21 mouse cellular contexts compared by ENCODE assay signal in genomic region chr9:62668503-62668902, GRCm38 (mm10). TPM values are rescaled to one million over a fixed set of nuclear protein-coding genes. Genes with fewer than 3 reads are reported as not detected.
A peak's percentile ranks its signal among the peaks of the same experiment; 100 is the strongest.
DNase-seq lines count a peak whose midpoint lies in the region; ATAC-seq and TF ChIP-seq lines count a peak whose summit lies in the region.
"Had no signal": no experiment of that assay in that cellular context is flagged by ENCODE, and none has a peak within 500 bp of the region (broad histone marks: within the 10 kb centered on the region; RNA-seq: fewer than 3 reads in every experiment).

No protein-coding gene starts in this region.

- H3K27me3 ChIP-seq in kidney, embryonic 16.5 days (ENCODE audit: insufficient read depth, low read length), result no peaks in the 10 kb centered on the region
- H3K27me3 ChIP-seq in lung, embryonic 16.5 days (ENCODE audit: control insufficient read depth, insufficient read depth, low read depth, low read length), result no peaks in the 10 kb centered on the region
- no peaks in the 10 kb centered on the region for H3K27me3 ChIP-seq in lung, postnatal 0 days (replicated peaks; ENCODE audit: insufficient read depth, low read length)
- H3K27me3 ChIP-seq in embryonic facial prominence, embryonic 15.5 days, result no peaks in the 10 kb centered on the region; the same call in 1 of the 2 replicates
- no peaks in the 10 kb centered on the region for H3K27me3 ChIP-seq in stomach, embryonic 16.5 days (ENCODE audit: control insufficient read depth, insufficient read depth, low read length)
- H3K27me3 ChIP-seq: heart, embryonic 13.5 days; hindbrain, embryonic 13.5 days had no signal

- WGBS in kidney, embryonic 16.5 days, result 85% methylated on average over 4 of the region's 4 CpGs
- 79% methylated on average over 4 of the region's 4 CpGs for WGBS in lung, embryonic 16.5 days
- 78% methylated on average over 4 of the region's 4 CpGs for WGBS in lung, postnatal 0 days
- 67% methylated on average over 4 of the region's 4 CpGs for WGBS in embryonic facial prominence, embryonic 15.5 days
- WGBS in stomach, embryonic 16.5 days, result 84% methylated on average over 4 of the region's 4 CpGs

- H3K27ac ChIP-seq in kidney, embryonic 16.5 days (ENCODE audit: low read length), result no peak overlapping the region
- no peak overlapping the region for H3K27ac ChIP-seq in lung, embryonic 16.5 days (ENCODE audit: low read length)
- H3K27ac ChIP-seq in lung, postnatal 0 days (ENCODE audit: low read length), result no peak overlapping the region
- H3K27ac ChIP-seq in embryonic facial prominence, embryonic 15.5 days (replicated peaks), result no peak overlapping the region
- no peak overlapping the region for H3K27ac ChIP-seq in stomach, embryonic 16.5 days (ENCODE audit: low read length)
- H3K27ac ChIP-seq: gastrocnemius, adult 2 months; heart, embryonic 13.5 days; hindbrain, embryonic 13.5 days; hindbrain, postnatal 0 days had no signal

- H3K4me2 ChIP-seq in kidney, embryonic 16.5 days (replicated peaks; ENCODE audit: low read depth, low read length), result no peak overlapping the region
- H3K4me2 ChIP-seq in lung, embryonic 16.5 days (ENCODE audit: low read depth, low read length), result no peak overlapping the region
- no peak overlapping the region for H3K4me2 ChIP-seq in lung, postnatal 0 days (replicated peaks; ENCODE audit: low read depth, low read length)
- H3K4me2 ChIP-seq in embryonic facial prominence, embryonic 15.5 days (replicated peaks), result no peak overlapping the region
- no peak overlapping the region for H3K4me2 ChIP-seq in stomach, embryonic 16.5 days (ENCODE audit: low read depth, low read length)
- H3K4me2 ChIP-seq: heart, embryonic 13.5 days; hindbrain, embryonic 13.5 days had no signal

- H3K4me1 ChIP-seq in kidney, embryonic 16.5 days (ENCODE audit: insufficient read depth, low read length), result peaks cover 6% of the 10 kb centered on the region; the same call in 1 of the 2 replicates
- peaks cover 7% of the 10 kb centered on the region; the same call in 1 of the 2 replicates for H3K4me1 ChIP-seq in lung, embryonic 16.5 days (replicated peaks; ENCODE audit: control insufficient read depth, insufficient read depth, low read length)
- no peaks in the 10 kb centered on the region for H3K4me1 ChIP-seq in lung, postnatal 0 days (ENCODE audit: insufficient read depth, low read depth, low read length)
- peaks cover 10% of the 10 kb centered on the region for H3K4me1 ChIP-seq in embryonic facial prominence, embryonic 15.5 days
- peaks cover 7% of the 10 kb centered on the region for H3K4me1 ChIP-seq in stomach, embryonic 16.5 days (ENCODE audit: control insufficient read depth, insufficient read depth, low read length)

- no peaks in the 10 kb centered on the region for H3K36me3 ChIP-seq in kidney, embryonic 16.5 days (ENCODE audit: insufficient read depth, low read length)
- no peaks in the 10 kb centered on the region for H3K36me3 ChIP-seq in lung, embryonic 16.5 days (ENCODE audit: control insufficient read depth, insufficient read depth, low read length)
- H3K36me3 ChIP-seq in lung, postnatal 0 days (ENCODE audit: insufficient read depth, low read length), result no peaks in the 10 kb centered on the region
- no peaks in the 10 kb centered on the region for H3K36me3 ChIP-seq in embryonic facial prominence, embryonic 15.5 days
- H3K36me3 ChIP-seq in stomach, embryonic 16.5 days (ENCODE audit: control insufficient read depth, insufficient read depth, low read length), result no peaks in the 10 kb centered on the region
- H3K36me3 ChIP-seq: heart, embryonic 13.5 days; hindbrain, embryonic 13.5 days had no signal

- ATAC-seq in kidney, embryonic 16.5 days (ENCODE audit: low FRiP score, low TSS enrichment), result peak; percentile 49; the same call in 1 of the 2 replicates
- peak; percentile 43; the same call in 1 of the 2 replicates for ATAC-seq in lung, embryonic 16.5 days (ENCODE audit: low read depth)
- ATAC-seq in lung, postnatal 0 days, result no peak
- peak; percentile 56; the same call in 1 of the 2 replicates for ATAC-seq in embryonic facial prominence, embryonic 15.5 days (ENCODE audit: insufficient number of reproducible peaks, low FRiP score, low TSS enrichment, low read depth)
- 0 out of 2 replicates have a peak, but pooled peaks have one; percentile 29 for ATAC-seq in stomach, embryonic 16.5 days (ENCODE audit: insufficient read depth, low FRiP score)
- ATAC-seq: forebrain, embryonic 14.5 days; hindbrain, postnatal 0 days had no signal

- no peak for DNase-seq in kidney, adult 9 months
- DNase-seq in lung, postnatal 0 days (ENCODE audit: low spot score), result no peak
- no peak for DNase-seq in left cerebral cortex, adult 8-10 months (ENCODE audit: low spot score in 2 of 2)
- DNase-seq: adrenal gland, adult 2 months; adrenal gland, postnatal 25 days; cerebellum, adult 18-20 months; cerebellum, adult 9-11 months; cerebellum, postnatal 36 days; gastrocnemius, adult 2 months; gastrocnemius, postnatal 36 days; heart, adult 11 months; heart, postnatal 10 days had no signal

- H3K9ac ChIP-seq in kidney, embryonic 16.5 days (replicated peaks; ENCODE audit: low read length), result no peak overlapping the region
- no peak overlapping the region for H3K9ac ChIP-seq in lung, embryonic 16.5 days (ENCODE audit: low read length)
- H3K9ac ChIP-seq in lung, postnatal 0 days (replicated peaks; ENCODE audit: low read depth), result no peak overlapping the region
- H3K9ac ChIP-seq in embryonic facial prominence, embryonic 15.5 days, result no peak overlapping the region
- H3K9ac ChIP-seq in stomach, embryonic 16.5 days (ENCODE audit: low read length), result no peak overlapping the region
- H3K9ac ChIP-seq: heart, embryonic 13.5 days; hindbrain, embryonic 13.5 days had no signal

- H3K4me3 ChIP-seq in kidney, embryonic 16.5 days (ENCODE audit: low read length), result no peak overlapping the region
- H3K4me3 ChIP-seq in lung, embryonic 16.5 days (ENCODE audit: low read length), result no peak overlapping the region
- no peak overlapping the region for H3K4me3 ChIP-seq in lung, postnatal 0 days (ENCODE audit: low read depth, low read length)
- no peak overlapping the region for H3K4me3 ChIP-seq in embryonic facial prominence, embryonic 15.5 days (replicated peaks)
- H3K4me3 ChIP-seq in stomach, embryonic 16.5 days (replicated peaks; ENCODE audit: low read length), result no peak overlapping the region
- H3K4me3 ChIP-seq: gastrocnemius, adult 2 months; heart, embryonic 13.5 days; hindbrain, embryonic 13.5 days had no signal

- TF ChIP-seq EP300 in lung, postnatal 0 days (IDR thresholded peaks at IDR 0.05), result no peak

- H3K9me3 ChIP-seq in kidney, embryonic 16.5 days (ENCODE audit: low read length), result no peaks in the 10 kb centered on the region
- no peaks in the 10 kb centered on the region for H3K9me3 ChIP-seq in lung, embryonic 16.5 days (ENCODE audit: control insufficient read depth, low read length)
- no peaks in the 10 kb centered on the region for H3K9me3 ChIP-seq in lung, postnatal 0 days (ENCODE audit: low read length)
- no peaks in the 10 kb centered on the region for H3K9me3 ChIP-seq in embryonic facial prominence, embryonic 15.5 days (replicated peaks)
- H3K9me3 ChIP-seq in stomach, embryonic 16.5 days (replicated peaks; ENCODE audit: control insufficient read depth, low read length), result no peaks in the 10 kb centered on the region
- H3K9me3 ChIP-seq: heart, embryonic 13.5 days; hindbrain, embryonic 13.5 days had no signal

- TF ChIP-seq CTCF in lung, postnatal 0 days (IDR thresholded peaks at IDR 0.05), result no peak

RNA-seq across cellular contexts. Expression of gene Itga11, which starts 9.1 kb away (rescaled TPM):
- polyA plus RNA-seq in kidney, embryonic 16.5 days (2015; fragmentation: Nextera tagmentation; extraction: Ambion mirVana), result 0.82 and 1.3 TPM in 2 replicates
- polyA plus RNA-seq in lung, embryonic 16.5 days (2015; fragmentation: Nextera tagmentation; extraction: Ambion mirVana), result 0.53 and 0.73 TPM in 2 replicates
- polyA plus RNA-seq in lung, postnatal 0 days (2015; fragmentation: Nextera tagmentation; extraction: Ambion mirVana), result 0.18 and 0.35 TPM in 2 replicates
- 6.1 and 7.9 TPM in 2 replicates for polyA plus RNA-seq in embryonic facial prominence, embryonic 15.5 days (2015; fragmentation: Nextera tagmentation; extraction: Ambion mirVana)
- polyA plus RNA-seq in stomach, embryonic 16.5 days (2015; fragmentation: Nextera tagmentation; extraction: Ambion mirVana), result 1.6 and 1.7 TPM in 2 replicates
- total RNA-seq in left cerebral cortex, adult 8-10 months (2022), result 1 to 10 TPM; 2.2 to 3.1 (median 2.7) TPM
- total RNA-seq: hematopoietic stem cell, adult 5-6 weeks had no signal
